28 mouse cellular contexts compared by ENCODE assay signal in genomic region chr9:79784934-79785793, GRCm38 (mm10). TPM values are rescaled to one million over a fixed set of nuclear protein-coding genes. Genes with fewer than 3 reads are reported as not detected.
A peak's percentile ranks its signal among the peaks of the same experiment; 100 is the strongest.
DNase-seq lines count a peak whose midpoint lies in the region; ATAC-seq and TF ChIP-seq lines count a peak whose summit lies in the region.
"Had no signal": no experiment of that assay in that cellular context is flagged by ENCODE, and none has a peak within 500 bp of the region (broad histone marks: within the 10 kb centered on the region; RNA-seq: fewer than 3 reads in every experiment).

No protein-coding gene starts in this region.

- peak overlapping the region; percentile 74 for H3K27ac ChIP-seq in liver, adult 2 months (replicated peaks; ENCODE audit: insufficient read depth, low read depth, low read length)
- no peak overlapping the region for H3K27ac ChIP-seq in liver, embryonic 12.5 days
- H3K27ac ChIP-seq in neural tube, embryonic 14.5 days (ENCODE audit: low read depth, low read length): no peak overlapping the region
- peak overlapping the region; percentile 52; the same call in 1 of the 2 replicates for H3K27ac ChIP-seq in limb, embryonic 13.5 days
- H3K27ac ChIP-seq in midbrain, embryonic 16.5 days (ENCODE audit: low read length): no peak overlapping the region
- H3K27ac ChIP-seq: embryonic facial prominence, embryonic 13.5 days; forebrain, embryonic 10.5 days; forebrain, embryonic 15.5 days; gastrocnemius, adult 2 months; heart, embryonic 13.5 days; liver, embryonic 14.5 days; lung, embryonic 15.5 days had no signal

- no peak for TF ChIP-seq CTCF in liver, adult 2 months (IDR thresholded peaks at IDR 0.05; ENCODE audit: low read depth, low read length)

- ATAC-seq in liver, embryonic 12.5 days: no peak
- peak; percentile 30; the same call in 1 of the 2 replicates for ATAC-seq in neural tube, embryonic 14.5 days (ENCODE audit: low read depth)
- ATAC-seq in limb, embryonic 13.5 days (ENCODE audit: low FRiP score, low read depth): no peak
- ATAC-seq in midbrain, embryonic 16.5 days: no peak
- ATAC-seq: forebrain, embryonic 15.5 days; hindbrain, embryonic 16.5 days; Patski had no signal

- H3K9me3 ChIP-seq in liver, embryonic 12.5 days (replicated peaks): no peaks in the 10 kb centered on the region
- H3K9me3 ChIP-seq in neural tube, embryonic 14.5 days (ENCODE audit: control insufficient read depth, low read length): no peaks in the 10 kb centered on the region
- no peaks in the 10 kb centered on the region for H3K9me3 ChIP-seq in limb, embryonic 13.5 days
- no peaks in the 10 kb centered on the region for H3K9me3 ChIP-seq in midbrain, embryonic 16.5 days (replicated peaks; ENCODE audit: control insufficient read depth, low read length, poor library complexity, severe bottlenecking)
- H3K9me3 ChIP-seq: embryonic facial prominence, embryonic 13.5 days; forebrain, embryonic 10.5 days; forebrain, embryonic 15.5 days; heart, embryonic 13.5 days; lung, embryonic 15.5 days had no signal

- H3K4me1 ChIP-seq in liver, adult 2 months (ENCODE audit: control insufficient read depth, insufficient read depth, low read length): peaks cover 41% of the 10 kb centered on the region
- H3K4me1 ChIP-seq in liver, embryonic 12.5 days: peaks cover 21% of the 10 kb centered on the region
- peaks cover 7% of the 10 kb centered on the region; the same call in 1 of the 2 replicates for H3K4me1 ChIP-seq in neural tube, embryonic 14.5 days (ENCODE audit: control insufficient read depth, insufficient read depth, low read length)
- peaks cover 30% of the 10 kb centered on the region for H3K4me1 ChIP-seq in limb, embryonic 13.5 days
- H3K4me1 ChIP-seq in midbrain, embryonic 16.5 days (ENCODE audit: control insufficient read depth, insufficient read depth, low read length): peaks cover 19% of the 10 kb centered on the region; the same call in 1 of the 2 replicates
- H3K4me1 ChIP-seq: lung, embryonic 15.5 days had no signal

- H3K79me2 ChIP-seq in liver, adult 2 months (ENCODE audit: control insufficient read depth, insufficient read depth, low read length): peaks cover 25% of the 10 kb centered on the region

- no peak overlapping the region for H3K9ac ChIP-seq in liver, adult 2 months (ENCODE audit: low read depth, low read length)
- H3K9ac ChIP-seq in liver, embryonic 12.5 days: no peak overlapping the region
- no peak overlapping the region for H3K9ac ChIP-seq in neural tube, embryonic 14.5 days (replicated peaks; ENCODE audit: low read depth, low read length)
- no peak overlapping the region for H3K9ac ChIP-seq in limb, embryonic 13.5 days
- no peak overlapping the region for H3K9ac ChIP-seq in midbrain, embryonic 16.5 days (ENCODE audit: low read depth, low read length)
- H3K9ac ChIP-seq: embryonic facial prominence, embryonic 13.5 days; forebrain, embryonic 15.5 days; heart, embryonic 13.5 days; liver, embryonic 14.5 days; lung, embryonic 15.5 days had no signal

- no peak overlapping the region for H3K4me3 ChIP-seq in liver, adult 2 months (ENCODE audit: insufficient read depth, low read depth, low read length)
- H3K4me3 ChIP-seq in liver, embryonic 12.5 days: no peak overlapping the region
- H3K4me3 ChIP-seq in neural tube, embryonic 14.5 days (ENCODE audit: low read depth, low read length): no peak overlapping the region
- no peak overlapping the region for H3K4me3 ChIP-seq in limb, embryonic 13.5 days
- no peak overlapping the region for H3K4me3 ChIP-seq in midbrain, embryonic 16.5 days (ENCODE audit: low read depth, low read length)
- H3K4me3 ChIP-seq: embryonic facial prominence, embryonic 13.5 days; forebrain, embryonic 10.5 days; forebrain, embryonic 15.5 days; gastrocnemius, adult 2 months; heart, embryonic 13.5 days; lung, embryonic 15.5 days had no signal

- peak; percentile 79 for DNase-seq in liver, adult 2 months (ENCODE audit: extremely low read depth, low read depth, low spot score)
- no peak for DNase-seq in neural tube, embryonic 10.5 days (ENCODE audit: extremely low spot score, low spot score)
- DNase-seq in urinary bladder, postnatal 14 days (ENCODE audit: low spot score): no peak
- DNase-seq: cerebellum, adult 11 months; cerebellum, adult 9-10 months; gastrocnemius, adult 2 months; gastrocnemius, postnatal 36 days; heart, postnatal 10 days; kidney, adult 2 months; kidney, postnatal 36 days; left cerebral cortex, postnatal 4 days; lung, postnatal 4 days; midbrain, embryonic 14.5 days; thymus, adult 2 months; thymus, postnatal 36 days had no signal

- TF ChIP-seq POLR2A in liver, adult 2 months (IDR thresholded peaks at IDR 0.05; ENCODE audit: extremely low read depth, insufficient read depth, low read length): no peak

- 67% methylated on average over 2 of the region's 2 CpGs for WGBS in liver, adult 2 months
- WGBS in liver, embryonic 12.5 days (ENCODE audit: insufficient replicate concordance): 77% methylated on average over 2 of the region's 2 CpGs
- 74% methylated on average over 2 of the region's 2 CpGs for WGBS in neural tube, embryonic 14.5 days
- WGBS in limb, embryonic 13.5 days: 82% methylated on average over 2 of the region's 2 CpGs
- 88% methylated on average over 2 of the region's 2 CpGs for WGBS in midbrain, embryonic 16.5 days

- no peaks in the 10 kb centered on the region for H3K27me3 ChIP-seq in liver, adult 2 months (ENCODE audit: control insufficient read depth, insufficient read depth, low read length)
- no peaks in the 10 kb centered on the region for H3K27me3 ChIP-seq in liver, embryonic 12.5 days (replicated peaks)
- no peaks in the 10 kb centered on the region for H3K27me3 ChIP-seq in neural tube, embryonic 14.5 days (ENCODE audit: control insufficient read depth, insufficient read depth, low read length)
- no peaks in the 10 kb centered on the region for H3K27me3 ChIP-seq in limb, embryonic 13.5 days
- no peaks in the 10 kb centered on the region for H3K27me3 ChIP-seq in midbrain, embryonic 16.5 days (ENCODE audit: control insufficient read depth, insufficient read depth, low read depth, low read length)
- H3K27me3 ChIP-seq: CH12.LX; embryonic facial prominence, embryonic 13.5 days; forebrain, embryonic 15.5 days; heart, embryonic 13.5 days; lung, embryonic 15.5 days; Patski had no signal

- no peak overlapping the region for H3K4me2 ChIP-seq in liver, embryonic 12.5 days
- no peak overlapping the region for H3K4me2 ChIP-seq in neural tube, embryonic 14.5 days (ENCODE audit: low read depth, low read length)
- no peak overlapping the region for H3K4me2 ChIP-seq in limb, embryonic 13.5 days (replicated peaks)
- H3K4me2 ChIP-seq in midbrain, embryonic 16.5 days (ENCODE audit: low read length): no peak overlapping the region
- H3K4me2 ChIP-seq: embryonic facial prominence, embryonic 13.5 days; forebrain, embryonic 15.5 days; heart, embryonic 13.5 days; lung, embryonic 15.5 days had no signal

- peaks cover 2% of the 10 kb centered on the region; the same call in 1 of the 2 replicates for H3K36me3 ChIP-seq in liver, adult 2 months (ENCODE audit: control insufficient read depth, insufficient read depth, low read length)
- H3K36me3 ChIP-seq in liver, embryonic 12.5 days: 0 out of 2 replicates have a peak, but pooled peaks cover 2% of the 10 kb centered on the region
- H3K36me3 ChIP-seq in neural tube, embryonic 14.5 days (ENCODE audit: control insufficient read depth, insufficient read depth, low read length): no peaks in the 10 kb centered on the region
- no peaks in the 10 kb centered on the region for H3K36me3 ChIP-seq in limb, embryonic 13.5 days
- no peaks in the 10 kb centered on the region for H3K36me3 ChIP-seq in midbrain, embryonic 16.5 days (ENCODE audit: control insufficient read depth, insufficient read depth, low read length)
- H3K36me3 ChIP-seq: embryonic facial prominence, embryonic 13.5 days; forebrain, embryonic 10.5 days; forebrain, embryonic 15.5 days; lung, embryonic 15.5 days had no signal

RNA-seq across cellular contexts. Expression of gene Tmem30a, which starts 8.1 kb away (rescaled TPM):
- total RNA-seq in liver, adult 2 months (2014; rRNA removed): 150 and 156 TPM in 2 replicates
- 54.0 and 58.9 TPM in 2 replicates for polyA plus RNA-seq in liver, adult 2 months (2012; rRNA removed)
- polyA plus RNA-seq in liver, embryonic 12.5 days (2016; fragmentation: Nextera tagmentation; extraction: Ambion mirVana): 38.9 and 41.9 TPM in 2 replicates
- 124 and 137 TPM in 2 replicates for polyA plus RNA-seq in neural tube, embryonic 14.5 days (2014; fragmentation: Nextera tagmentation; extraction: Ambion mirVana)
- polyA plus RNA-seq in limb, embryonic 13.5 days (2015; fragmentation: Nextera tagmentation; extraction: Ambion mirVana): 51.4 and 54.5 TPM in 2 replicates
- 127 and 136 TPM in 2 replicates for polyA plus RNA-seq in midbrain, embryonic 16.5 days (2015; fragmentation: Nextera tagmentation; extraction: Ambion mirVana)

RNA-seq across cellular contexts. Expression of gene Cox7a2, which starts 25.5 kb away (rescaled TPM):
- total RNA-seq in liver, adult 2 months (2014; rRNA removed): 458 and 539 TPM in 2 replicates
- polyA plus RNA-seq in liver, adult 2 months (2012; rRNA removed): 163 and 249 TPM in 2 replicates
- 538 and 572 TPM in 2 replicates for polyA plus RNA-seq in liver, embryonic 12.5 days (2016; fragmentation: Nextera tagmentation; extraction: Ambion mirVana)
- 819 and 952 TPM in 2 replicates for polyA plus RNA-seq in neural tube, embryonic 14.5 days (2014; fragmentation: Nextera tagmentation; extraction: Ambion mirVana)
- 622 and 629 TPM in 2 replicates for polyA plus RNA-seq in limb, embryonic 13.5 days (2015; fragmentation: Nextera tagmentation; extraction: Ambion mirVana)
- 765 and 782 TPM in 2 replicates for polyA plus RNA-seq in midbrain, embryonic 16.5 days (2015; fragmentation: Nextera tagmentation; extraction: Ambion mirVana)

Comparison
In these comparisons a context has a peak if more than half of its experiments do, and no peak if none do; other contexts are left out.
1. H3K27ac ChIP-seq: peak in liver, adult 2 months (single experiment) and limb, embryonic 13.5 days (single experiment); none in liver, embryonic 12.5 days (single experiment), neural tube, embryonic 14.5 days (single experiment) and midbrain, embryonic 16.5 days (single experiment).